Mouse (Mus musculus) forebrain, postnatal 0 days (tissue): ENCODE measurements at regions not wholly inside any gene's neighbourhood (a gene's known extent, or its start where the extent isn't known, plus 50 kb on each side); places are given as distances from the start of the nearest gene placed in this dataset.

ENCODE experiments used
- ATAC-seq: fragments of 200-750 bp; cut with Nextera tagmentation; 2 replicates; pipeline ENCODE4 v1.8.0; 2017; ENCODE audit warnings: mild to moderate bottlenecking, moderate library complexity
- DNase-seq: peaks from one replicate; pipeline ENCODE4 v3.0.0-alpha.2; 2015
- H3K27ac ChIP-seq: fragments of 300-500 bp; sonication (generic); 2 replicates; pipeline ENCODE4 v1.5.1; 2014; ENCODE audit warnings: low read depth, mild to moderate bottlenecking, antibody characterized with exemption, low read length, moderate library complexity, mixed read lengths
- H3K27me3 ChIP-seq: fragments of 300-500 bp; sonication (generic); 2 replicates; pipeline ENCODE4 v1.6.1; 2014; ENCODE audit warnings: mild to moderate bottlenecking, low read length, mixed read lengths; ENCODE audit not compliant: insufficient read depth
- H3K36me3 ChIP-seq: fragments of 300-500 bp; sonication (generic); 2 replicates; pipeline ENCODE4 v1.6.1; 2014; ENCODE audit warnings: mild to moderate bottlenecking, moderate library complexity; ENCODE audit not compliant: insufficient read depth
- H3K4me1 ChIP-seq: fragments of 300-500 bp; sonication (generic); 2 replicates; pipeline ENCODE4 v1.6.1; 2014; ENCODE audit warnings: antibody characterized with exemption; ENCODE audit not compliant: insufficient read depth
- H3K4me2 ChIP-seq: fragments of 300-500 bp; sonication (generic); 2 replicates; pipeline ENCODE4 v1.6.1; 2014; ENCODE audit warnings: low read depth, mild to moderate bottlenecking, moderate library complexity
- H3K4me3 ChIP-seq: fragments of 300-500 bp; sonication (generic); 2 replicates; pipeline ENCODE4 v1.5.1; 2014; ENCODE audit warnings: low read depth, low read length, mixed read lengths
- H3K9ac ChIP-seq: fragments of 300-500 bp; sonication (generic); 2 replicates; pipeline ENCODE4 v1.6.1; 2014; ENCODE audit warnings: mild to moderate bottlenecking
- H3K9me3 ChIP-seq: fragments of 300-500 bp; sonication (generic); 2 replicates; pipeline ENCODE4 v1.6.1; 2016; ENCODE audit warnings: low read length
- CTCF ChIP-seq: sonication (generic); IDR thresholded peaks from 2 replicates; pipeline ENCODE4 v1.5.1; 2016; ENCODE audit warnings: antibody characterized with exemption, control low read depth, low read depth
- WGBS: fragments of 180-500 bp; shearing (Covaris S2); extraction: QIAGEN DNeasy Blood & Tissue Kit; methylation state at CpG from one replicate; pipeline ENCODE4 v1.1.7; 2014; 5-methylcytosine and 5-hydroxymethylcytosine counted together

DNA sequence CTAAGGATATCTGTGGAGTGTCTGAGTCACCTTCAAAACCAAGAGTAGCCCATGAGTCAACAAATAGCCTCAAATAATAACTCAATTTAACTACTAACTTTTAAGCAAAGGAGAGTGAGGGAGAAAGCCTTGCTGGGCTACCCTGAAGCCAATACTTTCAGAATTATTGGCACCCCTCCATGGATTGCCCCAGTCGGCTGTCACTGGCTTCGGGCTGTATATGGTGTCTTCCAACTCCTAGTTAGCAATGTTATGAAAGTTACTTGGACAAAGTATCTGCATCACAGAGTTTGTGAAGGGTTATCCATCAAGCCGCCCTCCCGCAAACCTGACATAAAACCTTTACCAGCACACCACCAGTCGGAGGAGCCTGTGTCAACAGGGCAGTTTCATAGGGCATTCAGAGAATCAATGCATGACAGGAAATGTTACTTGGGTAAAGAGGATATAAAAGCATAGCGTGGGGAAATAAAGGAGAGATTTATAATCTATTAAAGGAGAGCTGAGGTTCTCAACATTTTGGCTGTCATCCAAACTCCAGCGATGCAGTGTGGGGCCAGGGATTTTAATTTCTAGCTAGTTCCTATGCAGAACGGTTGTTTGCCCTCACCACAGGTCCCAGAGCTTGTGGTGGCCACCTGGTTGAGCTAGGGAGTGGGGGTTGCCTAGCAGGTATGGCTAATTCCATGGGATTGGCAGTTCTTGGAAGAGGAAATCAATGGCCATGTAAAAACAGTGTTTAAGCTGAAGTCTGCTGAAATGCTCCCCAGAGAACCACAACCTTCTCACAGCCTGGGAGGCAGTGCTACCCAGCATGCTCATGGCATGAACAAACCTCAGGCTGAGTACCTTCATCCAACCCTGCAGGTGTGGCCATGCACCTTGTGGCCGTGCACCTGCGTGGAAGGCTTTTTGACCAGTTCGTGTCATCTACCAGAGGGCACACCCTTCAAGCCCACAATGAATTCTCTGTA lies 91.1 kb downstream of the Lmo4 start:
- Histone ChIP-seq H3K4me2 (no peak overlapping the region), H3K9ac (no peak overlapping the region), H3K27me3 (no peaks in the 10 kb centered on the region), H3K27ac (no peak overlapping the region), H3K4me1 (no peaks in the 10 kb centered on the region), H3K9me3 (no peaks in the 10 kb centered on the region), H3K4me3 (no peak overlapping the region), H3K36me3 (no peaks in the 10 kb centered on the region)
- no peak for DNase-seq
- no peak for ATAC-seq
- 78% methylated on average over 11 of the region's 11 CpGs for whole genome bisulfite sequencing
- TF ChIP-seq CTCF = no peak

DNA sequence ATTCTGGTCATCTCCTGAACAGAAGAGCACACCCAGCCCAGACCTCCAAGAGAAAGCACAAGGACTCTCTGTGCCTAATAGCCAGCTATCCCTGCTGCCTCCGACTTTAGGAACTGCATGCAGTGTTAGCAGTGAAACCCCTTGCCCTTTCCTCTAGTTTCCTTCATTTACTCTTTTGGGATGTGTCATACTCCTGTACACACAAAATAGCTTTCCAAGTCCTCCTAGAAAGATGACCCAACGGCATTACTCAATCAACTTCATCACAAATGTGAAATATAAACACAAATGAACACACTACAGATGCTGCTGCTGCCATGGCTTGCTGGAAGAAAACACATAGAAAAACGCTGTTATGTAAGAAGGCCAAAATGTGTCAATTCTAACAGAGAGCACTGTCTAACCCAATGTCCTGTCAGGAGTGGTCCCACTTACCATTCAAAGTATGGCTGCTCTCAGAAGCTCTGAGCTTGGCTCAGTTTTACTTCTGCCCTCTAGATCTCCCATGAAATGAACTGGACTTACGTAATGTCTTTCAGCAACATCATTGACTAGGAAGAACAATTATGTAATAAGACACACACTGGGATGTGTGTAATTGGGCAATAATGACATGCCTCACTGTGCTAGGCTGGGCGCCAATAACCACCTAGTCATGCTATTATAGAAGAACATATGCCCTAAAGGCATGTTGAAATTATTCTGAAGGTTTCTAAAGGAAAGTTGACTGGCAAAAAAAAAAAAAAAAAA lies 94.5 kb downstream of the Lmo4 start:
- Histone ChIP-seq H3K27ac (no peak overlapping the region), H3K4me2 (no peak overlapping the region), H3K9ac (no peak overlapping the region), H3K36me3 (no peaks in the 10 kb centered on the region), H3K4me3 (no peak overlapping the region), H3K9me3 (no peaks in the 10 kb centered on the region), H3K27me3 (no peaks in the 10 kb centered on the region), H3K4me1 (no peaks in the 10 kb centered on the region)
- DNase-seq = no peak
- no peak for TF ChIP-seq CTCF
- ATAC-seq = no peak
- 84% methylated on average over 5 of the region's 5 CpGs for WGBS

DNA sequence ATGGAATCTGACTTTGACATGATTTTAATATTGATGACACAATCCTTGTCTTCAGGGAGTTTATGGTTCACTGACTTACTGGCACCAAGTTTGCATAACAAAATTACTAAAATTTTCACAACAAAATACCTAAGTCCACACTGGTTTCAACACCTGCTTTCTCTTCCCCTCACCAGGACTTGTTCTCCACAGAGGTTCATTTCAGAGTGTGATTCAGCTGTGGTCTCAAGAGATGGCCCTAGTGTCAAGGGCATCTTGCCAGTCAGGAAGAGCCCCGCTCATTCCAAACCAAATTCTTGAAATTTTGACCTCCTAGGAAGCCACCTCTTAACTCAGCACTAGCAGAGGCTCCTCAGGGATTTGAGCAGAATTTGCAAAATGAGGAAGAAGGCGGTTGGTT lies 95.3 kb downstream of the Lmo4 start:
- no peaks in the 10 kb centered on the region for H3K4me1 ChIP-seq
- H3K36me3 ChIP-seq = no peaks in the 10 kb centered on the region
- no peak overlapping the region for H3K27ac ChIP-seq
- H3K27me3 ChIP-seq = no peaks in the 10 kb centered on the region
- no peaks in the 10 kb centered on the region for H3K9me3 ChIP-seq
- TF ChIP-seq CTCF = no peak
- no peak for DNase-seq
- no peak for ATAC-seq
- 81% methylated on average over 2 of the region's 2 CpGs for WGBS
- no peak overlapping the region for H3K4me3 ChIP-seq
- no peak overlapping the region for H3K4me2 ChIP-seq
- no peak overlapping the region for H3K9ac ChIP-seq

DNA sequence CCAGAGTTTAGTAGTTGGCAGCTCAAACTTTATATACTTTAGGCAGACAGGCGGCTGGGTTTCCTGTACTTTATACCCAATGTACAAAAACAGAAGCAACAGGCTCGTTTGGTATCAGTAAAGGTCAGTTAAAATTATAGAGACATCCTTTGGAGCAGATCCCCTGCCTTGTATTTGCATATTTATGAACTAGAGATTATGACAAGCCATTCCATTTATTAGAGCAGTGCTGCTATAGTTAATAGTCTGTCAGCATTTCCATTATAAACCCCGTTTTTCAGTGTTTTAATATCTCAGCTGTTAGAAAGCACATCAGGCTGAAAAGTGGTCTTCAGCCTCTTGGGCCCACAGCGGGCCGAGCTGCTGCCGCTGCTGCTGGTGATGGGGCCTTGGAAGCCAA lies 96.7 kb downstream of the Lmo4 start:
- DNase-seq (peak; percentile 11), ATAC-seq (no peak)
- Histone ChIP-seq H3K27me3 (no peaks in the 10 kb centered on the region), H3K4me2 (no peak overlapping the region), H3K4me3 (no peak overlapping the region), H3K9me3 (no peaks in the 10 kb centered on the region), H3K4me1 (no peaks in the 10 kb centered on the region), H3K9ac (no peak overlapping the region), H3K27ac (no peak overlapping the region), H3K36me3 (no peaks in the 10 kb centered on the region)
- WGBS = 47% methylated on average over 6 of the region's 6 CpGs
- no peak for TF ChIP-seq CTCF

DNA sequence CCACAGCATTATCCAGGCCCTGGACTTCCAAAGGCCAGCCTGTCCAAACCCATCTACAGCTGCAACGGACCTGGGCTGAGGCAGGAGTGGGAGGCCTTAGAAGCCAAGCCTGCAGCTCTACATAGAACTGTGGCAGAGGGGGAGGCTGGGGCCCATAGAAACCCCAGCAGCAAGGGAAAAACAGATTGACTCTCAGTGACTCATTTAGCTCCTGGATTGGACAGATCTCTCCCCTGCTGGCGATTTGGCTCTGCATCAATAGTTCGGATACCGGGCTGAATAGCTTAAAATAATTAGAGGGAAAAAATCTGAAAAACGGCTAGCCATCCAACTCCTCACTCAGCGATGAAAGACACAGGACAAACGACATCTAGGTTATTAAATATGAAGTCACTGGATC lies 97.4 kb downstream of the Lmo4 start:
- Histone ChIP-seq H3K4me2 (no peak overlapping the region), H3K27me3 (no peaks in the 10 kb centered on the region), H3K36me3 (no peaks in the 10 kb centered on the region), H3K4me3 (no peak overlapping the region), H3K27ac (0 out of 2 replicates have a peak overlapping the region, but pooled peaks have one; percentile 57), H3K4me1 (no peaks in the 10 kb centered on the region), H3K9me3 (no peaks in the 10 kb centered on the region), H3K9ac (no peak overlapping the region)
- WGBS = 16% methylated on average over 7 of the region's 7 CpGs
- ATAC-seq (peak; percentile 89), DNase-seq (peak; percentile 73)
- no peak for TF ChIP-seq CTCF

DNA sequence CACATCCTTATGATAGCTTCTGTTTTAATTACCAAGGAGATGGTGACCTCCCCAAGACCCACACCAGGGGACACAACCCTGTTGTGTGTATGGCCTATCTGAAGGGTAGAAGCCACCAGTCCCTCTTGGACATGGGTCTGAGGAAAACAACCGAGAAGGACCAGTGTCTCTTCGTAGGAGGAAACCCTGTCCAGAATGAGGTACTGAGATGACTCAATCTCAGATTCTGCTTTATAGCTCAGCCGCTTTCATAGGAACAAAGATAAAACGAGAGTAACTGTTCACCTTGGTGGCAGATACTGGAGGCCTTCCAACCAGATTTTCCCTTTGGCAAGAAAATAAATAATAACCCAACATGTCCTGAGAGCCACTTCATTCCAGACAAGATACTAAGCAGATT lies 100.7 kb downstream of the Lmo4 start:
- H3K9me3 ChIP-seq = no peaks in the 10 kb centered on the region
- H3K36me3 ChIP-seq = no peaks in the 10 kb centered on the region
- H3K9ac ChIP-seq = no peak overlapping the region
- H3K27ac ChIP-seq = no peak overlapping the region
- H3K4me3 ChIP-seq = no peak overlapping the region
- H3K27me3 ChIP-seq = no peaks in the 10 kb centered on the region
- no peak for DNase-seq
- no peak overlapping the region for H3K4me2 ChIP-seq
- 90% methylated on average over 4 of the region's 4 CpGs for WGBS
- no peak for ATAC-seq
- H3K4me1 ChIP-seq = no peaks in the 10 kb centered on the region
- TF ChIP-seq CTCF = no peak

DNA sequence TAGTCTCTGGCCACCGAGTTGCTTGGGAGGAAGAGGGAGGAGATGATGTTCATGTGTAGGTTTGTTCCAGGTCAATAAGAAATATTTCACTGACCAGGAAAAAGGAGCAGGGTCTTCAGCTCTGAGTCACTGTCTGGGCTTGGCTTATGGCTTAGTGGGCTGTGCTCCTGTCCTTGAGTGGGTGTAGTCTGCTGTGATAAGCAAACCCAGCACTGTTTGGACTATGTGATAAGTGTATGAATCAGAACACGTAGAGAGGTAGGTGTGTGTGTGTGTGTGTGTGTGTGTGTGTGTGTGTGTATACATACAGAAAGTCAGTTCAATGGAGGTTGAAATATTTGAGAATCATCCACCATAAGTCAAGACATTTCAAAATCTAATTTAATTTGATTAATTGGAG lies 105.6 kb downstream of the Lmo4 start:
- Histone ChIP-seq H3K27ac (no peak overlapping the region), H3K9ac (no peak overlapping the region), H3K4me1 (no peaks in the 10 kb centered on the region), H3K9me3 (no peaks in the 10 kb centered on the region), H3K27me3 (no peaks in the 10 kb centered on the region), H3K36me3 (no peaks in the 10 kb centered on the region), H3K4me2 (no peak overlapping the region), H3K4me3 (no peak overlapping the region)
- whole genome bisulfite sequencing = 91% methylated on average over 2 of the region's 2 CpGs
- TF ChIP-seq CTCF = no peak
- DNase-seq = no peak
- no peak for ATAC-seq
